Mouse (Mus musculus) CH12.LX (cell line): ENCODE data around the gene Fn1. TPM values are rescaled to one million over a fixed set of nuclear protein-coding genes. Genes with fewer than 3 reads are reported as not detected.

Experiments used
- DNase-seq: peaks from one replicate; pipeline ENCODE4 v3.0.0-alpha.2; 2013; ENCODE audit errors: extremely low read depth
- H3K27ac ChIP-seq: 2 replicates; pipeline ENCODE4 v1.5.1; 2012; ENCODE audit warnings: low read depth, mild to moderate bottlenecking, control low read depth, moderate library complexity; ENCODE audit not compliant: insufficient read depth
- H3K27me3 ChIP-seq: replicated peaks from 2 replicates; pipeline ENCODE3; 2012; ENCODE audit warnings: inconsistent platforms
- H3K36me3 ChIP-seq, 2 experiments: replicated peaks in 1 of 2; 2 replicates each; pipeline versions ENCODE3 to v1.6.1; 2012; ENCODE audit warnings: inconsistent platforms in 1 of 2, low read length in 1 of 2, mild to moderate bottlenecking in 1 of 2, mixed read lengths in 1 of 2, moderate library complexity in 1 of 2; ENCODE audit not compliant: control insufficient read depth in 1 of 2, insufficient read depth in 1 of 2
- H3K4me1 ChIP-seq, 2 experiments: 2 replicates each; pipeline ENCODE4 v1.6.1; 2012; ENCODE audit warnings: inconsistent platforms in 1 of 2, moderate library complexity in 1 of 2; ENCODE audit not compliant: insufficient read depth in 2 of 2, control insufficient read depth in 1 of 2
- H3K4me2 ChIP-seq: 2 replicates; pipeline ENCODE4 v1.6.1; 2012; ENCODE audit warnings: low read depth, mild to moderate bottlenecking, control low read depth; ENCODE audit not compliant: poor library complexity, insufficient read depth, severe bottlenecking
- H3K4me3 ChIP-seq, 3 experiments: fragments of 150-350 bp in 1 of 3; sonication (generic) in 1 of 3; replicated peaks in 1 of 3; 2 replicates each; pipeline versions ENCODE3 to v1.5.1; 2011 to 2012; ENCODE audit warnings: low read depth in 2 of 3, low read length in 2 of 3, mild to moderate bottlenecking in 2 of 3, moderate library complexity in 2 of 3, control low read depth in 1 of 3, improper control_type of control experiment in 1 of 3, inconsistent platforms in 1 of 3, mixed read lengths in 1 of 3; ENCODE audit not compliant: poor library complexity in 1 of 3
- H3K79me2 ChIP-seq: replicated peaks from 2 replicates; pipeline ENCODE4 v1.6.1; 2012; ENCODE audit warnings: mild to moderate bottlenecking, moderate library complexity; ENCODE audit not compliant: control insufficient read depth, poor library complexity, insufficient read depth, severe bottlenecking; ENCODE audit errors: extremely low read depth
- H3K9ac ChIP-seq: 2 replicates; pipeline ENCODE4 v1.6.1; 2012; ENCODE audit warnings: low read depth, mild to moderate bottlenecking, control low read depth, moderate library complexity; ENCODE audit not compliant: insufficient read depth
- H3K9me3 ChIP-seq: replicated peaks from 2 replicates; pipeline ENCODE3; 2012; ENCODE audit warnings: low read length, inconsistent platforms, mixed read lengths
- CHD2 ChIP-seq: IDR thresholded peaks from 2 replicates; pipeline ENCODE4 v1.6.1; 2011; ENCODE audit warnings: low read length, improper control_type of control experiment
- ELF1 ChIP-seq: IDR thresholded peaks from 2 replicates; pipeline ENCODE4 v1.6.1; 2014; ENCODE audit warnings: low read depth, mild to moderate bottlenecking, inconsistent platforms, low read length, improper control_type of control experiment
- ETS1 ChIP-seq: conservative IDR thresholded peaks from 2 replicates; pipeline ENCODE4 v1.6.1; 2012; ENCODE audit warnings: low read depth, mild to moderate bottlenecking, inconsistent platforms, low read length, improper control_type of control experiment, moderate library complexity
- IRF4 ChIP-seq: IDR thresholded peaks from 2 replicates; pipeline ENCODE4 v1.6.1; 2014; ENCODE audit warnings: low read depth, mild to moderate bottlenecking, inconsistent platforms, low read length, improper control_type of control experiment
- MAX ChIP-seq: IDR thresholded peaks from 2 replicates; pipeline ENCODE4 v1.6.1; 2011; ENCODE audit warnings: low read length, improper control_type of control experiment
- TBP ChIP-seq: conservative IDR thresholded peaks from 2 replicates; pipeline ENCODE4 v1.6.1; 2011; ENCODE audit warnings: low read depth, low read length, improper control_type of control experiment
- USF2 ChIP-seq: conservative IDR thresholded peaks from 2 replicates; pipeline ENCODE4 v1.6.1; 2011; ENCODE audit warnings: low read depth, low read length, improper control_type of control experiment
- ZKSCAN1 ChIP-seq: IDR thresholded peaks from 2 replicates; pipeline ENCODE4 v1.6.1; 2012; ENCODE audit warnings: low read depth, inconsistent platforms, low read length, improper control_type of control experiment, borderline replicate concordance
- ZMIZ1 ChIP-seq: IDR thresholded peaks from 2 replicates; pipeline ENCODE4 v1.6.1; 2012; ENCODE audit warnings: low read depth, mild to moderate bottlenecking, inconsistent platforms, low read length, improper control_type of control experiment
- dilution Hi-C: fragments of 300-500 bp; cut with MboI; formaldehyde crosslinking; loops from 2 replicates; pipeline ENCODE4 v1.14.3; 2020; ENCODE audit warnings: low sequenced_read_pairs; ENCODE audit not compliant: extremely low pct_unique_long_range_greater_than_20kb, extremely low pct_ligation_motif_present
- in situ Hi-C: fragments of 300-500 bp; cut with MboI; formaldehyde crosslinking; loops from 3 replicates; pipeline ENCODE4 v1.14.3; 2019; ENCODE audit warnings: low sequenced_read_pairs, low pct_ligation_motif_present, low pct_unique_long_range_greater_than_20kb, mixed read lengths
- polyA plus RNA-seq: library from polyadenylated mRNA; unstranded; fragments of >175 nt; gene quantifications from 2 replicates; pipeline ENCODE4 v1.2.1, GENCODE M21; 2012; ENCODE audit warnings: low read depth; ENCODE audit not compliant: insufficient read length
- total RNA-seq, 2 experiments: library from RNA; depleted of rRNA; stranded (reverse); fragments of 300-350 nt in 1 of 2; fragments of >200 nt in 1 of 2; gene quantifications; 2 replicates each; pipeline ENCODE4 v1.2.3; 2012 to 2014

The Fn1 gene
- total and polyA plus RNA-seq, 3 experiments, result 0.17 to 0.20 TPM; not detected in 1

- no peaks in the 10 kb centered on the region for H3K27me3 ChIP-seq
- H3K27ac ChIP-seq, result no peak overlapping the region
- no peaks in the 10 kb centered on the region for H3K4me1 ChIP-seq
- dilution Hi-C loops (no loop called here), in situ Hi-C loops (no loop called here)
- no peak overlapping the region for H3K4me2 ChIP-seq
- no peaks in the 10 kb centered on the region for H3K9me3 ChIP-seq
- no peaks in the 10 kb centered on the region for H3K79me2 ChIP-seq
- no peak overlapping the region for H3K9ac ChIP-seq
- H3K4me3 ChIP-seq, result no peak overlapping the region
- DNase-seq, result no peak
- TF ChIP-seq ETS1 (no peak), ZKSCAN1 (no peak), ELF1 (no peak), TBP (no peak), ZMIZ1 (no peak)
- no peaks in the 10 kb centered on the region for H3K36me3 ChIP-seq
These were observed 29.3 kb upstream of the Fn1 start for GRCm38 (mm10) chr1:71682194-71682715.

GRCm38 (mm10) chr1:71681306-71681705, 28.3 kb upstream of the Fn1 start:
- Histone ChIP-seq H3K4me2 (no peak overlapping the region), H3K4me1 (no peaks in the 10 kb centered on the region), H3K27ac (no peak overlapping the region), H3K9ac (no peak overlapping the region), H3K9me3 (no peaks in the 10 kb centered on the region), H3K36me3 (no peaks in the 10 kb centered on the region), H3K27me3 (no peaks in the 10 kb centered on the region), H3K79me2 (no peaks in the 10 kb centered on the region), H3K4me3 (no peak overlapping the region)
- DNase-seq, result no peak
- dilution Hi-C loops (no loop called here), in situ Hi-C loops (no loop called here)
- TF ChIP-seq IRF4, result no peak
- TF ChIP-seq CHD2, result no peak
- TF ChIP-seq, all 38 proteins: peak for 0

GRCm38 (mm10) chr1:71680046-71680672, 27.2 kb upstream of the Fn1 start:
- in situ Hi-C loops, result no loop called here
- dilution Hi-C loops, result no loop called here
- Histone ChIP-seq H3K27me3 (no peaks in the 10 kb centered on the region), H3K9ac (no peak overlapping the region), H3K4me3 (no peak overlapping the region), H3K27ac (no peak overlapping the region), H3K79me2 (no peaks in the 10 kb centered on the region), H3K36me3 (no peaks in the 10 kb centered on the region), H3K4me1 (no peaks in the 10 kb centered on the region), H3K9me3 (no peaks in the 10 kb centered on the region), H3K4me2 (no peak overlapping the region)
- TF ChIP-seq USF2 (no peak), MAX (no peak)
- DNase-seq, result no peak
